Mouse (Mus musculus): ENCODE results near the gene Gm5592.
"Not testable (repeated sequence)": the region's sequence is repeated elsewhere in the genome, so short reads cannot be mapped to it uniquely, and the experiment has no call there.

Gene Gm5592

DNA sequence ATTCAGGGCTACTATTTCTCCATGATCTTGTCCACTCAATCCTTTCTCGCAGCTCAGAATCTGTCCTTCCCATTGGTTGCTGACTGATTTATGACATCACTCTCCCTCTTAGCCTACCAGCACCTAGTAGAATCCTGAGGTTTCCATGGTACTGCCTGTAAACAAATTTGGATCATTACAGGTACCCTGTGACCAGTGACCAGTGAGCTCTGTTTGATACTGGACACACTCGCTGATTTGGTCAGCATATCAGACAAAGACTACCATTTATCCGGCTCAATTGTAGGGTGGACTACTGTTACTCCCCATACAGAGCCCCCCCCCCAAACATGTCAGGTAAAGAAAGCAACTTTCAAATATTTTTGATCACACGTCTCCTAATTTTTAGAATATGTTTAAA is at the start of gene Gm5592:
Gene Gm5592, plus strand, starts transcription at position 301 of the 400 bp plus-strand sequence.
- not testable (repeated sequence) for DNase-seq (ENCODE audit: low spot score in 2 of 2)

DNA sequence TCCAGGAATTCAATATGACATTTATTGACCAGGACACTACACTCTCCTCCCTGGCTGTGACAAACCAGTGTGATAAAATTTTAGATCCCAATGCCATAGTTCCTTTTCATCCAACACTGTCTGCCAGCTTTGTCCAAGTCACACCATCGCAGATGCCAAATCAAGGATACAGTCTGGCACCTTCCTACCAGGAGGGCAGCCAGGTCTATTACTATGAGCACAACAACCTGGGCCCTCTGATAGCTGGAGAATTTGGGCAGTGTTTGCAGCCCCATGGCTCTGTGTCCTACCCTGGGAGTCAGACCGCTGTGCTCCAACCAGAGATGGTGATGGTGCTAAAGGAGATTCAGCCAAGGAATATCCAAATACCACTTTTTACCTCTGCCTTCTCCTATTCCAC is 2.2 kb downstream of the Gm5592 start:
- not testable (repeated sequence) for DNase-seq (ENCODE audit: low spot score in 2 of 2)

DNA sequence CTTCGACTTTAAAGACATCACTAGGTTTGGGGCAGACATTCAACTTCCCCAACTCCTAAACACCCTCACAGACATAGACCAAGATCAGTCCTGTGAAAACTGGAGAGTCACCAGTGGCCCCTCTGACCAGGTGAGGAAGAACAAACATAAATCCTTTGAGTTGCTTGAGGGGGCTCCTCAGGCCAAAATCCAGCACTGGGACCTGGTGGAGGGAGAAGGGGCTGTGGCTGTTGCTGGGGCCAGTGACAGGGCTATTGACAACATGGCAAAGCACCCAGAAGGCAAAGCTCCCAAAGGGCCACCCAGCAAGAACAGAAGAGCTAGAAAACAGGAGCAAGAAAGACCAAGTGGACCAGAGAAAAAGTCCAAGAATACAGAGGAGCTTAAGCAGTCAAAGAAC is 4.2 kb downstream of the Gm5592 start:
- DNase-seq (ENCODE audit: low spot score in 2 of 2), result not testable (repeated sequence)

DNA sequence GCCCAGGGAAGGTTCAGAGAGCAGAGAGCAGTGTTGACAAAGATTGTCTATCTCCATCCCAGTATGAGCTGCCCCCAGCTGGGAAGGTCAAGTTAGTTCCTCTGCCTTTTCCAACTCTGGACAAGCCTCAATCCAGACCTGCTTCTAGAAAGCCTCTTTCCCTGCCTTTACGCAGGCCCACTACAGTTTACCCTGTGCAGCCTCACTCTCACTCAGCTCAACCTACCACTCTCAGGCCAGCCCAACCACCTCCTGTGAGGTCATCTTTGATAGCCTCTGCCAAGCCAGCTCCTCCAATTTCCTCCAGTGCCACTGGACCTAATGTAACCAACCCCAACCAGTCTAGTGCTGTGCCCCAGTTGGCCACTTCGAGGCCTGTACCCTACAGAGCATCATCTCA is 4.9 kb downstream of the Gm5592 start:
- DNase-seq (ENCODE audit: low spot score in 2 of 2), result not testable (repeated sequence)

DNA sequence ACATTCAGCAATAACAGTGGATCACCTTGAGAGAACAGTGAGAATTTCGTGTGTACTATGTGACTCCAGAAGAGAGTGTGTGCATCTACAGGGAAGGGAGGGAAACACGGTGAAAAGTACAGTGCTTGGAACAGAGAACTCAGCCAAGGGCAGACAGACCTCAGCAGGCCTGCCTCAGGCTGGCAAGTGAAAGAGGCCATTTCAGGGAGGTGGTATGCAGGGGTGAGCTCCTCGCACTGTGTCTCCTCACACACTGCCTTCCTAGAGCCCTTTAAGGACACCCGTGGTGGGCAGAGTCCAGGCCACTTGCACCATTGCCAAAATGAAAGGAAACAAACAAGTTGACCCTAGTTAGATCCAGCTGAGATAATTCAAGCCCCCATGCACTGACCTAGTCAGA is 40.0 kb downstream of the Gm5592 start:
- no peak for DNase-seq (ENCODE audit: low spot score in 2 of 2)
